Mouse (Mus musculus): ENCODE results near the gene Tnrc18.

Tnrc18 gene

DNA sequence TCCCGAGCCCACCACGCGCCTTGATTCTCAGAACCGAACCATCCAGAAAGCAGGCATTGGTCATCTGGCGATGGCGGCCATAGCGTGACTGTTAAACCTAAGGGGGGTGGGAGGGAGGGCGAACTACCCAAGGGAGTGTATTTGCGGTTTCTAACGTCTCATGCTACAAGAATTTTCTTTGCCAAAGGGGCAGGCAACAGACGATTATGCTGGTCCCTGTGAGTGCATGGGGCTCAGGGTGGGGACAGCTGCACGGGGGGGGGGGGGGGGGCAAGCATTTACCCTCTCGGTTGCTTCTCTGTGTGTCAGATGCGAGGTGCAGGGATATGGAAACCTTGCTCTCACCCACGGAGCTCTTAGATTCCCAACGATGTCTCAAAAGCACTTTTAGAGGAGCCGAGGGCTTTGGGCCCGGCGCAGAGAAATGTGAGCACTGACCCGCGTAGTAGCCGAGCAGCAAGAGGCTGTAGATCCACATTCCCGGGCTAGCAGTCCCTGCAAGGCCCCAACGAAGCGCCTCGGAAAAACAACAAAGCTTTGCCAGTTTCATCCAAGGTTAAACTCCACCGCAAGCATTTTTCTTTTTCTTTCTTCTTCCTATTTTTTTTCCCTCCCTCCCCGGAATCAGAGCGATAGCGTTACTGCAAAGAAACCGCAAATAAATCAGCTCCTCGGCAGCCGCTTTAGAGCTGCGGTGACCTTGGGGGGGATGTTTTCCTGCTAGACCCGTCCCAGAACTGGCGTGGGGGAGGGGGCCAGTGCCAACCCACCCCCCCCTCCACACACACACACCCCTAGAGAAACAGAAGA lies 5.0 kb upstream of the Tnrc18 start:
- DNase-seq (ENCODE audit: low read depth, low spot score): no peak

DNA sequence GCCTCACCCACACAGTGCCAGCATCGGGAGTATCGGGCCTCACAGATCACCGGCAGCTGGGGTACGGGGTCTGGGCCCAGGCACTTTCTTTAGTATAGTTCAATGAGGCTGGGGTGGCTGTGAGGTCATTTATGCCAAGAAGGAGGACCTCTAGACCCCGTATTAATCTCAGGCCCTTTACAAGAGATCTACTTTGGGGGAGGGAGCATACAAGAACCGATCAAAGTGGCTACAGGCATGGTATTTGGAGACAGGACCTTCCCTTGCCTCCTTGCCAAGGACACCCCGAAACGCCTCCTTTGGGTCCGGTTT lies 4.5 kb upstream of the Tnrc18 start:
- no peak for DNase-seq (ENCODE audit: low read depth, low spot score)

DNA sequence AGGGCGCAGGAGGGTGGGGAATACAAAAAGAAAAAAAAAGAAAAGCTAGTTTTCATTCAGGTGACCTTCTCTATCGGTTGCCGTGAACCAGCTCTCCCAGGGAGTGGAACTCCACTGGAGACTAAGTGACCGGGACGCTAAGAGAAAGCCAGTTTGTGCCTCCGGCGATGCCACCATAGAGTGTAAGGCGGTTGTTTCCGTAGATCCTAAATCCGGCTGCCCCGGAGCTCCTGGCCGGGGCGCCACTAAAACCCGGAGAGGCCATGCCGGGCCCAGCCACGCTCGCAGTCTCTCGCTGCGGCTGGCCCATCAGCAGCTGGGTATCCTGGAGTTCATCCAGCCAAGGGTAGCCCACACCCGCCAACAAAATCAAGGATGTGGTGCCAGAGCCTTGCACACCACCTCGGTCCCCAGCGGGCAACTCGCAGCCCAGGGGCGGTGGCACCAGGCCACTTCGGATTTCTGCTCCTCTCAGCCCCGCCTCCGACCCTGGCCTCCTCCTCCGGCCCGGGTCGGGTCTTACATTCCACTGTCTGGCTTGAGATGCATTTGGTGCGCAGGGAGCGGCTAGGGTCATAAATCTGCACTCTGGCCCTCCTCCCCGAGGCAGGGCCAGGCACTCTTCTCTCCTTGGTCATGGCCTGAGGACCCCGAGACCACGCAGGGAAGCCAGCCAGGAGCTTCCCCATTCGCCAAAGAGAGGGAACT lies 4.0 kb upstream of the Tnrc18 start:
- DNase-seq (ENCODE audit: low read depth, low spot score): no peak

DNA sequence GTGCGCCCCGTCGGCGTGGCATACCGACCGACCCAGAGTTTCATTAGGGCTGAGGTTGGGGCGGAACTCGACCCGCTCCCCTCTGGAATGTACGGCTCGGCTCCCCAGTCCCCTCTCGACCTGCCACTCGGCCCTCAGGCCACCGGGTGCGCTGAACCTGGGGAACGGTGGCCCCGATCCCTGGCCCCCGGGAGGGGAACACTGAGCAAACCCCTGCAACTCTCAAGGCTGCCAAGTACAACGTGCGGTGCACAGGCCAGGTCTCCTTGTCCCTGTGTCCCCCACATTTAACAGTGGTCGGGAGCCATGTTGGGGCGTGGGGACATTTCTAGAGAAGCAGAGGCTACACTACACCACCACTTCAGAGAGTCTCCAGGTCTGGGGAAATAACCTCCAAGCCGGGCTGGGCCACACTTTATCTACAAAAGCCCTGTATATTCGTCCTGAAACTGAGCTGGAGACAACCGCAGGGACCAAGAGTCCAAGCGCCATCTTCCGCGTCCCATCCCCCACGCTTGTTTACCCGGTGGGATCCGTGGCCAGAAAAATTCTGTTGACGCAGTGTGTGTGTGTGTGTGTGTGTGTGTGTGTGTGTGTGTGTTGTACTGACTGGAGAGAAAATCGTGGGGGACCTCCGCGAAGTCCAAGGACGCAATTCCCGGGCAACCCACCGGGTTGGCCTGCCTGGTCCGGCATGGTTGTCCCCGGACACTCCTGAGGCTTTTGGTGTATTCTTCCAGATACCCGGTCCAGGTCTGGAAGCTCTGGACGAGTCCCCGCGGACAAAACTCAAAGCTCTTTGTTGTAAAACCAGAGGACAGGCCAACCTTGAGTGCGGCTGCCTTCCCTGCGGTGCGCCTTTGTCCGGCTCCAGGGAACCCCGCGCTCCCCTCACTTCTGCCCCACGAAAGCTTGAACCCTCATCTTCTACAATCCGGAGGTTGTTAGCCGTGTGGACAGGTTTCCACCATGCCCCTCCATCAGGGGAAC lies 3.1 kb upstream of the Tnrc18 start:
- no peak for DNase-seq (ENCODE audit: low read depth, low spot score)

DNA sequence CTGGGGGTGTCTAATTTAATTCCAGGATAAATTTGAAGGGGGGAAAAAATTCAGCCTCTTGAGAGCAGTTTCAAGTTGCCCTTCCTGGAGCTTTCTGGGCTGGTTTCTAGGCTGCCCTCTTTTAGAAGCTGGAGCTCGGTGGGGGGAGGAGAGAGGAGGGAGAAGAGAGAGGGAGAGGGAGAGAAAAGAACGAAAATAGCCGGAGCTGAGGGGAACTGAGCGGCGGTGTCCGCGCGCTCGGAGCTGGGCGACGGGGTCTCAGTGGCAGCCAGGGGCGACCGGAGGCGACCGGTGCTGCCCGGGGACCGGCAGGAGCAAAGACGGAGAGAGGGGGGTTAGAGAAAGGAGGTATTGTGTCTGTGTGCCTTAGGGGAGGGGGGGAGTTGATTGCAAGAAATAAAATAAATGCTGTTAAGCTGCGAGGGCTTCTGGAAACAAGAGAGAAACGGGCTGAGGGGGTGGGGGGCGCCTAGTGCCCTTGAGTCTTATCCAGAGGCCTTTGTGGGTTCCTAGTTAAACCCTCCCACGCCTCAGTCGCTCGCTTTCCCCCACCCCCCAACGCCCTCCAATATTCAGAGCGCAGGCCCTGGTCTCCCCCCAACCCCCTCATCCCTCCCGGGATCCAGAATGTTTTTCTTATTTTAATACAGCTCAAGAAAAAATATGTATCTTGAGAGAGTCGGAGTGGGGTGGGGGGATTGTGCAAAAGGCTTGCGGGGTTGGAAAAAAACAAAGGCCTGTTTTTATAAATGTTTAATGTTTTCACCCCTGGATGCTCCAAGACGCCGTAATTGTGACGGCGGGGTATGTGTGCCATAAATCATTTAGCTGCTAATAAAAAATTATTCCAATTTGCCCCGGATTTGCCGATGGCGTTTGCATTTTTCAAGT lies 2.2 kb upstream of the Tnrc18 start:
- no peak for DNase-seq (ENCODE audit: low read depth, low spot score)

DNA sequence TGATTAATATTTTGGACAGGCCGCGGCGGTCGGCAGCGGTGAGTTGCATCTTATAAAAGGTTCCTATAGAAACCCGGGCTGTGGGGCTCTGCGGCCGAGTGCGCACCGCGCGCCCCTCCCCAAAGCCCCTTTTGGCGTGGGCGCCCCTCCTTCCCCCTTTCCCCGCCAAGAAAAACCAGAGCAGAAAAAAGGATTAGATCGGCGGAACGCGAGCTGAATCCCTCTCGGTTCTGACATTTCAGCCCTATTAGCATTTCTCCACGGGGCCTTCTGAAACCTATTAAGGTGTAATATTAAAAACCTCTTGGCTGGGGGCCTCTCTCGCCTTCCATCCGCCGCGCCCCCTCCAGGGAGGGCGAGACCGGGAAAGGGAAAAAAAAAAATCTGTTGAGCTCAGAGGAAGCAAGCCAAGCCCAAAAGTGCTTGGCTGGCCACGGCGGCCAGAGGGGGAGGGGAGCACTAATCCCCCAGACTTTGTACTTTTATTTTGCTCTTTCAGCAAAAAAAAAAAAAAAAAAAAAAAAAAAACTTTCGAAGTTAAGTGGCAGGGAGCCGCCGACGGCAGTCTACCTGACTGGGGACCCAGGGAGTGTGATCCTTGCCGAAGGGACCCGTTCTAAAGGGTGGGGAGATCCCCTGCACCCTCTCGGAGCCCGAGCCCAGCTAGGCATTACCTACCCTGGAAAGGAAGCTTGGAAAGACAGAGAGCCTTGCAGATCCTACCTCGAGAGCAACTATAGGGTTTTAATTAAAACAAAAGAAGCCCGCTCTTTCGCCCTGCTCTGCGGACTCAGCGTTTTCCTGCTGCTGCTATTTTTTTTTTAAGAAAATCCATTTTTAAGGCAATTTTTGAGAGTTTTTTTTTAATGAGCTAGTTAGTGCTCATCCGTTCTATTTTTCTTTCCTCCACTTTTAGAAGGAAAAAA lies 1.2 kb upstream of the Tnrc18 start:
- no peak for DNase-seq (ENCODE audit: low read depth, low spot score)

DNA sequence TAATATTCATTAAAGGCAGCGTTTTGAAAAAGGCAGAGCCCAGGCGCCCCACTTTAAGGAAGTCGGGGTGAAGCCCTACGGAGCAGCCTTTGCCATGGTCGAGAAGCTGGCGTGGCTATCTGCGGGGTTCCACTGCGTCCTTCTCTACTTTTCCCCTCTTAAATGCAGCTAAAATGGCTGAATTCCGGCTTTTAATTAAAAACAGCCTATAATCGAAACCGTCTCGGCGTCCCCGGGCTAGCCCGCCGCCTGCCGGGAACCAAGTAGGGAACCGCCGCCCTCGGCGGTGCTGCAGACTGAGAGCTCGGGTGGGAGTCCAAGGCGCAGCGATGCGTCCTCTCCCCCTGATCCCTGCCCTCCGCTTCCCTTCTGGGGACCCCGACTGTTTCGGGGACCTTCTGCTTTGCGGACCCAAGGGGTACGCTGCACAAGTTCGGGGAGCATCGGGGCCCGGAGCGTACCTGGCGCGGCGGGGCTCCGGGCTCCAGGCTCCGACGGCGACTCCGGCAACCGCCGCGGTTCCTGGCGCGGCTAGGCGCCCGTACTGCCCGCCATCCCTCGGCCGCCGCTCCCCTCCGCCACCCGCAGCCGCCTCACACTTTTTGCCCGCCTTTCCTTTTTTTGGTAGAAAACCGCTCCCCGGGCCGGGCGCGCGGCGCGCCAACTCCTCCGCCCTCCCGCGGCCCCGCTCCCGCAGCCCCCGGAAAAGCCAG lies 495 bp downstream of the Tnrc18 start:
- no peak for DNase-seq (ENCODE audit: low read depth, low spot score)

DNA sequence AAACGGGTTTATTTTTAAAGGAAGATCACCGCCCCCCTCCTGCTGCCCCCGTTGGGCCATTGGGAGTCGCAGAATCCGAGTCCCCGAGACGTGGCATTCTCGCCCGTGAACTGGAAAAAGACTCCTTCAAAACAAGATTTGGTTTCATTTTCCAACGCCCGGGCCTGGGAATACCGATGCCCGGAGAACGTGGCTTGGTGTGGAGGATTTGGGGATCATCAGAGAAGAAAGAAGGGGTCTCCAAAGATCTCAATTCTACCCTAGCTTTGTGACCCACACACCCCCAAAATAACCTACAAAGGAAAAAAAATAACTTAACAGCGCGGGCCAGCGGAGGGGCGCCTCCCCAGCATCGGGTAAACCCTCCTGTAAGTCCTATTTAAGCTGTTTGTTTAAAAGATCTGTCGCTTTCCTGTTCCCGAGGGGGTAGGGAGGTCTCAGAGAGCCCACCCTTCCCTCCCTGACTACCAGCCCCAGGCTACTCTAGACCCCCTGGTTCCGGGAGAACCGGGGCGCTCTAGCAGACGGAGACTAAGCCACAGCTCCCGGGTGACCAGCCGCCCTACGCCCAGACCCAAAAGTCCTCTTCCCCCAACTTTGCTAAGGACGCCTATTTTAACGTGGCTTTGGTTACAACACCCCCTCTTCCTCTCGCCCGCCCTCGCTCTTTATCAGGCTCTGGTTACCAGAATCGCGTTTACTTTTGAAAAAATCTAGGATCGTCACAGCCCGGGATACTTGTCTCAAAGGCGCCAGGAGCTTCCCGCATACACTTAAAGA lies 1.2 kb downstream of the Tnrc18 start:
- no peak for DNase-seq (ENCODE audit: low read depth, low spot score)

DNA sequence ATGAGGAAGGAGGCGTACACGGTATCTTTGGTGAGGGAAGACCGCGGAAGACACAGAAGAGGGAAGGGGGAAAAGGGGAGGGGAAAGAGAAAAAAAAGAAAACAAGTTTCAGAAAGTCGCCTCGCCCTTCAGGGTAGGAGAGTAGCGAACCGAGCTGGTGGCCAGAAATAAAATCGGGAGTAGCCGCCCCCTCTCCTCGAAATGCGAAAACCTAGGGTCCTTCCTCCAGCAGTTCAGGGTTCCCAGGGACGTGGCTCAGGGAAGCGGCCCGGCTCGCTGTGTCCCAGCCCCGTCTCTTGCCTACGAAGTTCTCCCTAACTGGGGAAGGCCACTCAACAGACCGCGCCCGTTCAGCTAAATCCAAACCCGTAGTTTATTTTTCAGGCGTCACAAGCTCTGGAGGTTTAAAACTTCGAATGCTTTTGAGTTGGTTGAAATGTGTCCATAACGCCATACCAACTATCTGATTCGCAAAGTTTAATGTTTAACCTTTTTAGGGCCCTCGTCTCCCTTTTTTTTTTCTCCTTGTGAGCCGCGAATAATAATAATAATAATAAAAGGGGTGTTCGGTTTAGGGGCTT lies 2.0 kb downstream of the Tnrc18 start:
- DNase-seq (ENCODE audit: low read depth, low spot score): no peak

DNA sequence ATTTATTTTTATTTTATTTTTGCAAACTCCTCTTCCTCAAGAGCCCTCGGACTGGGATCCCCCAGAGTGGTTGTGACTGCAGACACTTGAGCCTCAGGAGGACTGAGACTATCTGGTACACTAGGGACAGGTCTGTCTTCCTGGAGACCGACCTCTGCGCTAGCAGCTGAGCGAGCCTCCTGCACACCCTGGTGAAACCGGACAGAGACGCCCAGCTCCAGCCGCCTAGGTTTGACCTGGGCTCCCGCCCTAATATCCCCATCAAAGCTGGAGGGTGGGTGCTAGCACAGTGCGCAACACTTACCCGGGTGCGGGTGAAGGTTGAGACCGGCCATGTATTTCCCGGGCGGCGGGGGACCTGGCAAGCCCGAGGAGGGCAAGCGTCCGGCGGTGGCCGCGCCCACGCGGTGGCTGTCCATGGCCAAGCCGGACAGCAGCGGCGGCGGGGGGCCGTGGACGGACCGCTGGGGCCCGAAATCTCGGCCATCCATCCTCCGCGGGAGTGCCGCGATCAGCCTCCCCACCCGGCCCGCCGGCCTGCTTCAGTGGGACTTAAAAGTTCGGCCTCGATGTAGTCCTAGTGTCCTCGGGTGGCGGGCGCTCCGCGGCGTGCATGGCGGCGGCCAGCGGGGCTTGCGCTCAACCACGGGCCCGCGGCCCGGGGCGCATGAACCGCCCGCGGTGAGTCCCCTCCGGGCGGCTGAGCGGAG lies 2.6 kb downstream of the Tnrc18 start:
- no peak for DNase-seq (ENCODE audit: low read depth, low spot score)

DNA sequence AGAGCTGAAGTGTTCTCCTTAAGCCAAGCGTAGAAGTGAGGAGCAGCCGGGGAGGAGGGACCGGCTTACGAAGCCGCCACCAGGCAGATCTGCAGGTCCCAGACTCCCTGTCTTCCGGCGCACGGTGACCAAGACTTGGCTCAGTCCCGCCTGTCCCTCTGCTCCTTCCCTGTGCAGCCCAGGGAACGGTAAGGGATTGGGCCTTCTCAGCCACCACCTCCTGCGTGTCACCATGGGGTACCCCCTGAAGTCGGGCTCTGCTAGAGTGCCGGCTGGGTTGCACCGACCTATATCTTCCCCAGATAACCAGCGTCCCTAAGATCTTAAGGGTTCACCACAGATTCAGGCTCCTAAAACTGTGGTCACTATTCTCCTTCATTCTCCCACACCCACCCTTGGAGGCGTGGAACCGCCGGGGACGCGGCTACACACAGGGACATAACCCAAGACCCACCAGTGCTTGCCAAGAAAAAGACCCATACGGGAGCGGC lies 3.3 kb downstream of the Tnrc18 start:
- DNase-seq (ENCODE audit: low read depth, low spot score): no peak

DNA sequence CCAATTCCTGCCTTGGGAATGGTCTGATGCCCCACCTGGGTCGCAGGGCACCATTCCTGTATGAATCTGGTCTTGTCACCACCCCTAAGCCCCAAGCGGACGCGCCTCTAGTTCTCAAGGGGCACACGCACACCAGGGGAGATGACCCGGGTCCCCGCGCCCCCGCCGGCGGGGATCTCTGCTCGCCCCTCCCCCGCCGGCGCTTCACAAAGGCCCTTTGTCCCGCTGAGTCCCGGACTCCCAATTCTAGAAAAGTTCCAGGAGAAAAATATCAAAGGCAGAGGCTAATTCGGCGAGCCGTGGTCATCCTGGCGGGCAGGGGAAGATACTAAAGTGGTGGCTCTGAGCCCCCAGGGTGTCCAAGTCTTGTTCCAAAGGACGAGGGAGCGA lies 3.7 kb downstream of the Tnrc18 start:
- DNase-seq (ENCODE audit: low read depth, low spot score): no peak

DNA sequence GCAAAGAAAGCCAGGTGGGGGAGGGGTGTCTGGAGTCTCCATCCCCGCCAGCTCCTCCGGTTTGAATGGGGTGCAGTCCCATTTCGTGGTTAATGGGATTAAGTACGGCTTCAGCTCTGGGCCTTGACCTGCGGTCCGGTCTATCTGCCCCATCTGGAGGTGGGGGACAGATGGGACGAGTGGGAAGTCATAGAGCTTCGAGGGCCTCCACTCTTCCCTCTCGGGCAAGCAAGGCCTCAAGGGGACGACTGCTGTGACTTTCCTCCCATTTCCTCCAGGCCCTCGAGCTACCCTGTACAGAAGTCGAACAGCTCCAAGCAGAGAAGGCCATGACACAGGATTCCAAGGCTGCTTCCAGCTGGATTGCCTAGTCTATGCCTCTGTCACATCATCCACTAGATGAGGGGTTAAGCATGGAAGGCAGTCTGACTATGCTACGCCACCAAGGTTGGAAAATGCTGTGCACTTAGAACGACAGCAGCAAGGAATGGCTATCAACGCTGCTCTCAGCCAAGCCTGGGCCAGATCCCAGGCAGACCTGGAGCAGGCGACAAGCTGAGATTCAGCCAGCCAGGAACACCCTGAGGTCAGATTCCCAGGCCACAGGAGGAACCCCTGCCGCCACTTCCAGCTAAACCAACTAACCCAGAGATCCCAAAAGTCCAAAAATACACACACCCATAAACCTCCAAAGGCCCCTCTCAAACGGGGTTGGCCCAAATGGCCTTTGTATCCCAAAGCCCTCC lies 4.3 kb downstream of the Tnrc18 start:
- no peak for DNase-seq (ENCODE audit: low read depth, low spot score)

DNA sequence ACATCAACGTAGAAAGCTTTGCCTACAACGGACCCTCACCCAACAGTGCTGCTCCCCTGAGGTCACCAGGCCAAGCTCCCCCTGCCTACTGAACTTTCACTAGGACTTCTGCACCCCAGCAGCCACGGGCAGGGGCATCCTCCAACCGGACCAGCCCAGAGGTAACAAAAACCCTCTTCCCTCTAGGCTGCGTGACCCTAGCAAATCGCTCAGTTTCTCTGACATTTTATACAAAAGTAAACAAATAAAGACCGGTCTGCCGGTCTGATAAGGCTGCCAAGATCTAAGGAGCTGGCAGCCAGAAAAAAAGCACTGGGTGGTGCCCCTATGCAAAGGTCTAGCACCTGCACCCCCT lies 4.9 kb downstream of the Tnrc18 start:
- DNase-seq (ENCODE audit: low read depth, low spot score): no peak

DNA sequence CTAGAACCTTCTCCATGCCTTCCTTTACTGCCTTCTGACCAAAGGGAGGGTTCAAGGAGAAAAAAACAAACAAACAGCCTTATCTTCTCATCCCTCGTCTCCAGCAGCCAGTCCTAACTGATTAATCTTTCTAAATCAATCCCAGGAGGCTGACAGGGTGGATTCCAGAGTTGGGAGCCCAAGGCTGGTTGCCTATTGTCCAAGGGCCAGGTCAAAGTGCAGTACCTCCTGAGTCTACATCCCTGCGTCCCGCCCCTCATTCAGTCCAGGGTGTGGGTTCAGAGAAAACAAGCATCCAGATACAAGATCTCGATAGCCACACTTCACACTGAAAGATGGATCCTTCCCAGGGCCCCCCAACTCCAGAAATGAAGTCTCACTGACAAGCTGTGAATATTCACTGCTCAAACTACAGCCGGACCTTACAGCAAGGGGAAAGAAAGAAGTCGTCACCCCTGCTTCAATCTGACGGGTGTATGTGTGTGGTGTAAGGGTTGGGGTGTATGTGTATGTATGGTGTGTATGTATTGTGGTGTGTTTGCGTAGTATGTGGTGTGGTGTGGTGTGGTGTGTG lies 5.5 kb downstream of the Tnrc18 start:
- no peak for DNase-seq (ENCODE audit: low read depth, low spot score)

Measured in c-Kit-negative CD71-positive TER-119-positive erythroid progenitor cells, embryonic 14.5 days (primary cell).